Mouse (Mus musculus) embryonic facial prominence, embryonic 10.5 days (tissue): ENCODE results near the gene Pdlim5. TPM values are rescaled to one million over a fixed set of nuclear protein-coding genes. Genes with fewer than 3 reads are reported as not detected.
A peak's percentile ranks its signal among the peaks of the same experiment; 100 is the strongest.

Experiments used
- DNase-seq: peaks from one replicate; pipeline ENCODE4 v3.0.0-alpha.2; 2017; ENCODE audit warnings: low spot score
- H3K27ac ChIP-seq: fragments of 300-500 bp; sonication (generic); replicated peaks from 2 replicates; pipeline ENCODE4 v1.5.1; 2016; ENCODE audit warnings: mild to moderate bottlenecking
- H3K27me3 ChIP-seq: fragments of 300-500 bp; sonication (generic); replicated peaks from 2 replicates; pipeline ENCODE4 v1.6.1; 2016; ENCODE audit warnings: low read depth, mild to moderate bottlenecking; ENCODE audit not compliant: poor library complexity, severe bottlenecking
- H3K36me3 ChIP-seq: fragments of 300-500 bp; sonication (generic); replicated peaks from 2 replicates; pipeline ENCODE4 v1.6.1; 2016; ENCODE audit warnings: mild to moderate bottlenecking, moderate library complexity
- H3K4me1 ChIP-seq: fragments of 300-500 bp; sonication (generic); 2 replicates; pipeline ENCODE4 v1.6.1; 2016
- H3K4me3 ChIP-seq: fragments of 300-500 bp; sonication (generic); 2 replicates; pipeline ENCODE4 v1.5.1; 2016; ENCODE audit warnings: mild to moderate bottlenecking, moderate library complexity
- H3K9me3 ChIP-seq: fragments of 300-500 bp; sonication (generic); 2 replicates; pipeline ENCODE4 v1.6.1; 2016; ENCODE audit warnings: mild to moderate bottlenecking
- WGBS: fragments of 180-500 bp; shearing (Covaris S2); methylation state at CpG from one replicate; pipeline ENCODE4 v1.1.7; 2016; 5-methylcytosine and 5-hydroxymethylcytosine counted together
- polyA plus RNA-seq: library from polyadenylated mRNA; unstranded; fragments of >200 nt; fragmentation: Nextera tagmentation; extraction: Ambion mirVana; gene quantifications from 2 replicates; pipeline ENCODE4 v1.2.1, GENCODE M21; 2016

Pdlim5 gene
- polyA plus RNA-seq, 1 experiment from 2014 or later = 17.2 TPM

- Histone ChIP-seq H3K36me3 (no peaks in the 10 kb centered on the region), H3K27me3 (no peaks in the 10 kb centered on the region), H3K9me3 (no peaks in the 10 kb centered on the region), H3K4me3 (no peak overlapping the region), H3K27ac (no peak overlapping the region), H3K4me1 (peaks cover 18% of the 10 kb centered on the region)
- DNase-seq = no peak
- 73% methylated on average over 3 of the region's 3 CpGs for WGBS
Measured at GRCm38 (mm10) chr3:142431481-142431880, 36.0 kb upstream of the Pdlim5 start.

DNA sequence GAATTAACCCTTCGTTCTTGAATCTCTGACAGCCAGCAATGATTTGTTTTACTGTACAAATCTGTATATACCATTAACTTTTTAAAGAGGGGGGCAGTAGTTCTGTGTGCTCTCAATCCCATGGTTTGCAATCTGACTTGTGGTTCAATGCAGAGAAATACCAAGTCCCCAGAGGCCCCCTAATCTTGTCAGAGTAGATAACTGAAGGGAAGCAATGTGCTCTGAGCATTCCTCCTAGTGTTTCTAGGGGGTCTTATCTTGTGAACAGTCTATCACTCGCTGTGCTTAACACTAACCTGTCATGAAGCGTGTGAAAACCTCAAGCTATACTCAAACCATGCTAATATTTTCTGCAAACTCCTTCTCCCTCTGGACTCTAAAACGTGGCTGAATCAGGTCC lies 34.6 kb upstream of the Pdlim5 start:
- H3K36me3 ChIP-seq = no peaks in the 10 kb centered on the region
- DNase-seq = no peak
- peaks cover 13% of the 10 kb centered on the region for H3K4me1 ChIP-seq

DNA sequence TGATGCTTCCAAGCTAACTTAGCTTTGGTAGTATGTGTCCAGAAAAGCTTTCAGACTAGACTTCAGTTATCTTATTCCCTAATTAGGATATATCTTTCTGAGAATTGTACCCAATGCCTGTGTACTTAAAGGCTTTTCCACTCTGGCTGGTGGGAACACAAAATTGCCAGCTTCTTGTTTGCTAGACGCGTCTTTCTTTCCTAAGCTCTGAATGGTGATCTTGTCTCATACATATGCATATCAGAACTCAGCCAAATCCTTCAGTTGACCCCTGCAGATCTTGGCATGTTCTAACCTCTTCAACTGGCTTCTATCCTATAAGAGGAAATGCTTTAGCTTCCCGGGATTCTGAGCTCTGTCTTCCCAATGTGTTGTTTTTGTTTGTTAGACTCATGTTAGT lies 31.3 kb upstream of the Pdlim5 start:
- H3K4me3 ChIP-seq = no peak overlapping the region
- no peak overlapping the region for H3K27ac ChIP-seq
- WGBS = 69% methylated on average over 3 of the region's 3 CpGs
- no peaks in the 10 kb centered on the region for H3K36me3 ChIP-seq
- H3K27me3 ChIP-seq = no peaks in the 10 kb centered on the region
- H3K9me3 ChIP-seq = no peaks in the 10 kb centered on the region
- H3K4me1 ChIP-seq = 0 out of 2 replicates have a peak, but pooled peaks cover 3% of the 10 kb centered on the region
- DNase-seq = no peak

More for the DNA sequence above, 34.6 kb upstream of the Pdlim5 start:
- Histone ChIP-seq H3K27ac (no peak overlapping the region), H3K27me3 (no peaks in the 10 kb centered on the region), H3K4me3 (no peak overlapping the region), H3K9me3 (no peaks in the 10 kb centered on the region)
- WGBS = 81% methylated on average over 4 of the region's 4 CpGs

DNA sequence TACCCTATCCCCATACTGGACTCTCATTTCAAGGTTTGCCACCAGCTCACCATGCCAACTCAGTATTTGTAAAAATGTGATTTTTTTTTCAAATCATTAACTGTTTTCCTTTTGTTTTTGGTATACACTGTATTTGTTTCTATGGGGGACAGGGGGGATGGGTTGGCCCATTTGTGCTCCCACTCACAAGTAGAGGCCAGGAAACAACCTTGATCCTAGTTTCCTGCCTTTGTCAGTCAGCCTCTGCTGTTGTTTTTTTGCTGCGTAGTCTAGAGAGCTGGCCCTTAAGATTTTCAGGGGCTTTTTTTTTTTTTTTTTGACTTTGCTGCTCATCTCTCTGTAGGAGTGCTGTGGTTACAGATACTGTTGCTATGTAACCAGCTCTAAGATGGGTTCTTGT lies 28.6 kb upstream of the Pdlim5 start:
- Histone ChIP-seq H3K4me1 (no peaks in the 10 kb centered on the region), H3K27me3 (no peaks in the 10 kb centered on the region), H3K9me3 (no peaks in the 10 kb centered on the region), H3K4me3 (no peak overlapping the region), H3K36me3 (no peaks in the 10 kb centered on the region), H3K27ac (no peak overlapping the region)
- no peak for DNase-seq
- WGBS = 69% methylated on average over 1 of the region's 1 CpGs

GRCm38 (mm10) chr3:142423501-142423917 lies 28.0 kb upstream of the Pdlim5 start:
- H3K27me3 ChIP-seq = no peaks in the 10 kb centered on the region
- no peak overlapping the region for H3K27ac ChIP-seq
- no peaks in the 10 kb centered on the region for H3K36me3 ChIP-seq
- H3K4me3 ChIP-seq = no peak overlapping the region
- no peaks in the 10 kb centered on the region for H3K9me3 ChIP-seq
- WGBS = 68% methylated on average over 4 of the region's 4 CpGs
- DNase-seq = no peak
- H3K4me1 ChIP-seq = no peaks in the 10 kb centered on the region

- Histone ChIP-seq H3K27me3 (no peaks in the 10 kb centered on the region), H3K36me3 (no peaks in the 10 kb centered on the region), H3K27ac (no peak overlapping the region), H3K4me3 (no peak overlapping the region), H3K9me3 (no peaks in the 10 kb centered on the region), H3K4me1 (no peaks in the 10 kb centered on the region)
- DNase-seq = no peak
- 95% methylated on average over 4 of the region's 4 CpGs for WGBS
Measured at GRCm38 (mm10) chr3:142422229-142422628, 26.7 kb upstream of the Pdlim5 start.

DNA sequence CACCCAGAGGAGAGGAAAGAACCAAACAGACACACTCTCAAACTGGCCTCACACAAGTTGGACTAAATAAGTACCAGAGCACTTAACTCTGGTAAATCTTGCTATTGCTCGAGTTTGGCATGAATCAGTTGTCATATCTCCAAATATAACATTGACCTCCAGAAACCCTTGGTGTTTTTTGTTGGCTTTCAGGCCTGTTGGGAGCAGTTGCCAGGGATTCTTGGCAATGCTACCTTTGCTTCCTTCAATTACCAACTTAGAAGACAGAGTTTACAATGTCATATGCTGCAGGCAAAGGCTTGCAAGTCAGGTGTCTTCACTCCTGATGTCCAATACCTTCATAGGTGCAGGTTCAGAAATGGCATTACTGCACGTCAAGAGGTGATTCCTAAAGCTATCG lies 26.0 kb upstream of the Pdlim5 start:
- no peak overlapping the region for H3K4me3 ChIP-seq
- no peak for DNase-seq
- no peaks in the 10 kb centered on the region for H3K36me3 ChIP-seq
- H3K27me3 ChIP-seq = no peaks in the 10 kb centered on the region
- no peaks in the 10 kb centered on the region for H3K4me1 ChIP-seq
- no peak overlapping the region for H3K27ac ChIP-seq
- no peaks in the 10 kb centered on the region for H3K9me3 ChIP-seq
- WGBS = 89% methylated on average over 3 of the region's 3 CpGs

GRCm38 (mm10) chr3:142417996-142418395 lies 22.5 kb upstream of the Pdlim5 start:
- H3K4me1 ChIP-seq = no peaks in the 10 kb centered on the region
- H3K9me3 ChIP-seq = no peaks in the 10 kb centered on the region
- H3K4me3 ChIP-seq = no peak overlapping the region
- H3K36me3 ChIP-seq = no peaks in the 10 kb centered on the region
- DNase-seq = no peak
- no peak overlapping the region for H3K27ac ChIP-seq
- 68% methylated on average over 3 of the region's 3 CpGs for WGBS
- no peaks in the 10 kb centered on the region for H3K27me3 ChIP-seq

GRCm38 (mm10) chr3:142413345-142413885 lies 17.9 kb upstream of the Pdlim5 start:
- no peak overlapping the region for H3K27ac ChIP-seq
- H3K4me1 ChIP-seq = no peaks in the 10 kb centered on the region
- no peak overlapping the region for H3K4me3 ChIP-seq
- no peaks in the 10 kb centered on the region for H3K27me3 ChIP-seq
- DNase-seq = no peak
- no peaks in the 10 kb centered on the region for H3K9me3 ChIP-seq
- no peaks in the 10 kb centered on the region for H3K36me3 ChIP-seq
- WGBS = 87% methylated on average over 4 of the region's 4 CpGs

DNA sequence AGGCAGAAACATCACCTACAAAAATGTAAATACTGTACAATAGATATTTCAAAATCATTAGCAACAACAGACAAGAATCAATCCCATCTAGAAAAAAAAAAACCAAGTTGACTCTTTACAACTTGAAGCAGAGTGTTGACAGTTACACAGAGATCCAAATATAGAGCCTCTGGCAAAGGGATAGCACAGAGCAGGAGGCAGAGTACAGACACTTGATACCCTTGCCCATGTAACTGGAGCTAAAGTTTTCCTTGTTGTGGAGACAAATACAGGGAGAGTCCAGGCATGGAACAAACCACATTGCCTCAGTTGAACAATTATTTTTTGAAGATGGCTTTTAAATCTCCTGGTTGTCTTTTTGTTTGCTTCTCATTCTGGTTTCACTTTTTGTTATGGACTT lies 15.4 kb upstream of the Pdlim5 start:
- H3K9me3 ChIP-seq = no peaks in the 10 kb centered on the region

DNA sequence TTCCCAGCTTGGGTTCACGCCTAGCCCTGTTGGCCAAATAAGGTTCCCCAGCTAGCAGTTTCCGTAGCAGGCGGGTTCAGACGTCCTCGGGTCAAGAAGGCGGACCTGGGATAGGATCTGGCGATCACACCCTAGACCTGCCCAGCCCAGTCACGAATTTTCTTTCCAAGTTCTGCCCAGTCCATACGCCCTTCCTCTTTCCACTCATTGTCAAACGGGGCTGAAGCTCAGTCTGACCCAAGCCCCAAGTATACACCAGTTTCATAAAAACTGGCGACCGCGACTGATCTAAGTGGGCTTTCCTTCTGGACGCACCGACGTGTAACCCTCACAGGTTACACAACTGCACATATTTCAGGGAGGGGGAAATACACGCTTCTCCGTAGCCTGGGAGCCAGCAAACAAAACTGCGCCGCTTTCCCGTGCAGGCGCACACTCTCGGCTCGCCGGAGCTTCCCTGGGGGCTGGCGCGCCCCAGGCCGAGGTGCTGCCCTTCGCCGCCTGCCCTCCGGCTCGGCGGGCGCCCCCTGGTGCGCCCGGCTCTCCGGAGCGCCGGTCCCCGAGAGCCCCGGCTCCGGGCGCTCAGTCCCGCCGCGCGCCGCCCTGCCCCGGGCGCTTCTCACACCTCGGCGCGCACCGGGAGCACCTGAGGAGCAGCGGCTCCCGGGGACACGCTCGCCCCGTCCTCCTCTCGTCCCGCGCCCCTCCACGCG lies 544 bp downstream of the Pdlim5 start:
- Histone ChIP-seq H3K27ac (peak overlapping the region; percentile 86), H3K4me3 (peak overlapping the region; percentile 72), H3K36me3 (no peaks in the 10 kb centered on the region), H3K4me1 (peaks cover 15% of the 10 kb centered on the region), H3K9me3 (no peaks in the 10 kb centered on the region), H3K27me3 (peaks cover 13% of the 10 kb centered on the region; the same call in 1 of the 2 replicates)
- peak; percentile 52 for DNase-seq
- under 1% methylated on average over 64 of the region's 64 CpGs for WGBS

More for the DNA sequence above, 15.4 kb upstream of the Pdlim5 start:
- no peak for DNase-seq
- H3K4me3 ChIP-seq = no peak overlapping the region
- no peaks in the 10 kb centered on the region for H3K4me1 ChIP-seq
- H3K27ac ChIP-seq = no peak overlapping the region
- H3K36me3 ChIP-seq = no peaks in the 10 kb centered on the region
- no peaks in the 10 kb centered on the region for H3K27me3 ChIP-seq

DNA sequence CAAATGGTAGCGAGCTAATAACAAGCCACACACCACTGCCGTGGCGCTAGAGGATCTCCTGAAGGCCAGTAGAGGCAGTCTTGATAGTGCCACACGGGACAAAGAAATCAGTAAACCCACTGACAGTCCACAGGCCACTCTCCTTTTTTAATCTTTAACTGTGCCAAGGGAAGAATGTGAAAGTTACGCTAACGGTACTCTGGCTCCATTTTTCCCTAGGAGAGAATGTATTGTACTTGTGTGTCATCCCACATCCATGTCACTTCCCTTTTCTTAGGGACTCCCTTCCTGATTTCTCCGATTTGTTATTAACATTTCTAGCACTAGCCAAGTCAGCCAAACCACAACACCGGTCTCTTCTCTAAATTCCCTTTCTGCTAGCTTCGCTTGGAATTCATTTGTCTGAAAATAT lies 1.5 kb downstream of the Pdlim5 start:
- Histone ChIP-seq H3K27ac (no peak overlapping the region), H3K27me3 (peaks cover 13% of the 10 kb centered on the region; the same call in 1 of the 2 replicates), H3K4me1 (peaks cover 15% of the 10 kb centered on the region), H3K9me3 (no peaks in the 10 kb centered on the region), H3K36me3 (no peaks in the 10 kb centered on the region), H3K4me3 (peak overlapping the region; percentile 72)
- 58% methylated on average over 9 of the region's 9 CpGs for WGBS
- DNase-seq = no peak

GRCm38 (mm10) chr3:142391531-142391930 lies 4.0 kb downstream of the Pdlim5 start:
- Histone ChIP-seq H3K36me3 (no peaks in the 10 kb centered on the region), H3K27ac (no peak overlapping the region), H3K9me3 (no peaks in the 10 kb centered on the region), H3K27me3 (peaks cover 13% of the 10 kb centered on the region; the same call in 1 of the 2 replicates), H3K4me3 (no peak overlapping the region), H3K4me1 (peaks cover 22% of the 10 kb centered on the region)
- no peak for DNase-seq
- WGBS = 63% methylated on average over 5 of the region's 5 CpGs
